Mouse (Mus musculus): ENCODE data around the gene Cideb. TPM values are rescaled to one million over a fixed set of nuclear protein-coding genes. Genes with fewer than 3 reads are reported as not detected.

The Cideb gene
- 0.13 and 0.18 TPM in 2 replicates for polyA plus RNA-seq (2015; fragmentation: Nextera tagmentation; extraction: Ambion mirVana)

GRCm38 (mm10) chr14:55758363-55758784 is at the start of gene Cideb:
Gene Cideb, minus strand, starts transcription at chr14:55758458.

DNA sequence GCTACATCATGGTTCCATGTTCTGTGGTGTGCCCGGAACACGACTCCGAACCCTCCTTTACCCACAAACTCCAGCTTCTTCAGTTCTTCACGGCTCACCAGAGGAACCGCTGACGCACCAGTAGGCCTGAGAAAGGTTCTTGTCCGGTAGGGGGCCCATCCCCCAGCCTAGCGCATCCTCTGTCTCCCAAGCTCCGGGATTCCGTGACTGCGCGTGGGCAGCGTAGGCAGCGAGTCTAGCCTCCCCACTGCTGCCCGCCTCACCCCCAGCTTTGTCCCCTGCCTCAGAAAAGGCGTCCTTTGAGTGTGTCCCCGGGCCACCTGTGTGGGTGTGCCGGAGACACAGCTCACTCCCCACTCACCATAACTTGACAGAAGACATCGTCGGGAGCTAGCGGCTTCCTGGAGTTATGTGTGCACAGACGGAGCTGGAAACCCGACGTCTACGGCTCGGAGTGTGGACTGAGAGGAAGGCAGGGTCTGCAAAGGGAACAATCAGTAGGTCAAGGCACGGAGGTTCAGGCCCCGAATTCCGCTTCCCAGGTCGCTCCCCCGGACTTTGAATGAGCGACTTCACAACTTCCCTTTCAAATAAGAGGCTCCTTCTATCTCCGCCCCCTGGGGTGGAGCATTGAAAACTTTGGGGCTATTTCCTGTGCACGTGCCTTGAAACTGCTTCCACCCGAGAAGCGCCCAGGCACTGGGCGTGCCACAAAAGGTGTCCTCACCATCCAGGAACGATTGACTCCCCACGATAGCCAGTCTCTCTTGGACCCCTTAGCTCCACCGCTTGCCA is 30.2 kb upstream of the Cideb start, which contains the start of gene Ripk3:
Gene Ripk3, minus strand, starts transcription at position 610 of the 795 bp plus-strand sequence.

GRCm38 (mm10) chr14:55783958-55784235 is 25.6 kb upstream of the Cideb start, which contains the start of gene Adcy4:
Gene Adcy4, minus strand, starts transcription at chr14:55784095.

GRCm38 (mm10) chr14:55765696-55766095 is 7.4 kb upstream of the Cideb start, which contains the start of gene Ltb4r1:
Gene Ltb4r1, plus strand, starts transcription at chr14:55765962.

DNA sequence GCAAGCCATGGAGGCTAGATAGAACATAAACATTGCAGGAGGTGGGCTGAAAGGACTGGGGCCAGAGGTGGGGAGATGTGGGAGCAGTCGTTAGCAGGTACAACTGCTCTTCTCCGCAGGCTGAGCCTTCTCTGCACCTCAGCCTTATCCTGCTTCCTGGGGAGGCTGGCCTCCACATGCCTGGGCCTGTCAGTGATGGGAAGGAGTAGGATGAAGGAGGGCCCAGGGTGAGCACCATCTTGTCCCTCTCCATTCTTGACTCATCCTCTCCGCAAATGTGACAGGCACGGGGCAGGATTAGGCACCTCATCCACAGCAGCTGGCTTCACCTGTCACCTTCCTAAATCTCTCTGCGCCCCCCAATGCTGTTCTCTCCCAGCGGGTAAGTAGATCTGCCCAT is 2.9 kb upstream of the Cideb start, which contains the start of gene Ltb4r2:
Gene Ltb4r2, plus strand, starts transcription at position 266 of the 400 bp plus-strand sequence.

GRCm38 (mm10) chr14:55745180-55745860 is 12.9 kb downstream of the Cideb start, which contains the start of the genes Dhrs1 and Nop9:
Gene Dhrs1, minus strand, starts transcription at chr14:55745690.
Gene Nop9, plus strand, starts transcription at chr14:55745693.

DNA sequence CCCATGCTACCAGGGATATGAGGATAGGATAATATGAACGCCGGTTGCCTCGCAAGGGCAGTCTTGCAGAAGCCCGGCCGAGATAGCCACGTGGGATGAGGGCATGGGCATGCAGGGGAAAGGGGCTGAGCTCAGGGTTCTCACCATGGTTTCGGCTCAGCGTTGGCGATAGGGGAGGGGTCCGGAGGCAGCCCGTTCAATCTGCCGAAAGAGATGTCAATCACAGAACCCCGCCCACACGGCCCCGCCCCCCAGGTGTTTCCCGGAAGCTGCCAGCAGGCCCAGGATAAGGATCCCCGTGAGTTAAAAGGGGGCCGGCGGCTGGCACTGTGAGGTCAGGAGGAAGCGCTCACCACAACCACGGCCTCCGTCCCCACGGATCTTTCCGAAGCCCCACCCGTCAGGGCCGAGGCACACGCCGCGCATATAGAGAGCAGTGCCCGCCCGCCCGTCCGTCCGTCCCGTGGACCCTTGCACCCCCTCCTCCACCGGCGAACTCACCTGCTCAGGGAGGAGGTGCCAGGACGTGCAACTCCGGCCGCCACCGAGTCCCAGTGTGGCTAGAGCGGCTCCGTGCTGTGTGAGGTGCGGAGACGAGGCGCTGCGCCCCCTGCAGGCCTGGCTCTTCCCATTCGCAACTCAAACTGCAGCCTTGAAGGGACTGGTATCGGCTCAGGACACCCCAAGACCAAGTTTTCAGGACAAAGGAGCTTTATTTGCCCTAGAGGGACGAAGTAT is 36.4 kb downstream of the Cideb start, which contains the start of gene Rabggta:
Gene Rabggta, minus strand, starts transcription at position 564 of the 738 bp plus-strand sequence.

DNA sequence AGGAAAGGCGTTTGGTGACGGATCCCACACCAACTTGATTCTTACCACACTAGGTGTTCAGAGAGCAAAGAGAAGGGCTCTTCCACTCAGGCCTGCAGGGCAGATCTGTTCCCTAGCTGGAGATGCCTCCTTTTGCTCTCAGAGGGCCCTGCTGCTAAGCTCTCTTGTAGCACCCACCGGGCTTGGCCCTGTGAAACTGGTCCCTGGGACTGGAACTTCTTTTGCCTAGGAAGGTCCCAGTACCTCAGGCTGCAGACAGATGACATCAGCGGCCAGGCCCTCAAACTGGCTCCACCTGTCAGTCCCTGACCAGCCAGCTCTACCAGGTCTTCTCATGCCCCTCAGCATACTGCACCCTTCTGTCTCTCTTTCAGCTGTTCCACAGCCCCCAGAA is 44.5 kb downstream of the Cideb start, which contains the start of gene Tgm1:
Gene Tgm1, minus strand, starts transcription at position 198 of the 394 bp plus-strand sequence.

Other genes starting within 250 kb of the Cideb start
- 1.8 and 1.9 TPM in 2 replicates for gene Cpne6, start 248.0 kb downstream of the Cideb start, polyA plus RNA-seq (2015; fragmentation: Nextera tagmentation; extraction: Ambion mirVana)
- not detected in 2 replicates for gene Nrl, start 233.5 kb downstream of the Cideb start, polyA plus RNA-seq (2015; fragmentation: Nextera tagmentation; extraction: Ambion mirVana)
- gene Pck2, start 218.2 kb downstream of the Cideb start, polyA plus RNA-seq (2015; fragmentation: Nextera tagmentation; extraction: Ambion mirVana): 41.2 and 47.1 TPM in 2 replicates
- gene Dcaf11, start 198.5 kb downstream of the Cideb start, polyA plus RNA-seq (2015; fragmentation: Nextera tagmentation; extraction: Ambion mirVana): 55.6 and 63.3 TPM in 2 replicates
- 0.51 and 1.1 TPM in 2 replicates for gene A730061H03Rik, start 198.1 kb downstream of the Cideb start, polyA plus RNA-seq (2015; fragmentation: Nextera tagmentation; extraction: Ambion mirVana)
- gene Fitm1, start 182.8 kb downstream of the Cideb start, polyA plus RNA-seq (2015; fragmentation: Nextera tagmentation; extraction: Ambion mirVana): 0.26 TPM in 1 of 2 replicates, not detected in the other
- gene Psme1, start 180.3 kb downstream of the Cideb start, polyA plus RNA-seq (2015; fragmentation: Nextera tagmentation; extraction: Ambion mirVana): 104 and 112 TPM in 2 replicates
- gene Emc9, start 173.2 kb downstream of the Cideb start, polyA plus RNA-seq (2015; fragmentation: Nextera tagmentation; extraction: Ambion mirVana): 6.7 and 6.8 TPM in 2 replicates
- 218 and 249 TPM in 2 replicates for gene Psme2, start 167.3 kb downstream of the Cideb start, polyA plus RNA-seq (2015; fragmentation: Nextera tagmentation; extraction: Ambion mirVana)
- 11.0 and 13.6 TPM in 2 replicates for gene Rnf31, start 166.8 kb downstream of the Cideb start, polyA plus RNA-seq (2015; fragmentation: Nextera tagmentation; extraction: Ambion mirVana)
- 17.2 and 21.2 TPM in 2 replicates for gene Irf9, start 154.9 kb downstream of the Cideb start, polyA plus RNA-seq (2015; fragmentation: Nextera tagmentation; extraction: Ambion mirVana)
- gene Rec8, start 140.4 kb downstream of the Cideb start, polyA plus RNA-seq (2015; fragmentation: Nextera tagmentation; extraction: Ambion mirVana): 1.3 and 1.9 TPM in 2 replicates
- gene Ipo4, start 122.5 kb downstream of the Cideb start, polyA plus RNA-seq (2015; fragmentation: Nextera tagmentation; extraction: Ambion mirVana): 60.2 and 63.0 TPM in 2 replicates
- gene Gm49378, start 120.6 kb downstream of the Cideb start, polyA plus RNA-seq (2015; fragmentation: Nextera tagmentation; extraction: Ambion mirVana): 0.56 and 1.4 TPM in 2 replicates
- gene Tm9sf1, start 114.7 kb downstream of the Cideb start, polyA plus RNA-seq (2015; fragmentation: Nextera tagmentation; extraction: Ambion mirVana): 68.6 and 69.9 TPM in 2 replicates
- gene Tssk4, start 108.3 kb downstream of the Cideb start, polyA plus RNA-seq (2015; fragmentation: Nextera tagmentation; extraction: Ambion mirVana): 0.26 and 0.35 TPM in 2 replicates
- 35.8 and 39.5 TPM in 2 replicates for gene Mdp1, start 98.0 kb downstream of the Cideb start, polyA plus RNA-seq (2015; fragmentation: Nextera tagmentation; extraction: Ambion mirVana)
- gene Gmpr2, start 86.5 kb downstream of the Cideb start, polyA plus RNA-seq (2015; fragmentation: Nextera tagmentation; extraction: Ambion mirVana): 32.0 and 33.0 TPM in 2 replicates
- 388 and 415 TPM in 2 replicates for gene Nedd8, start 86.3 kb downstream of the Cideb start, polyA plus RNA-seq (2015; fragmentation: Nextera tagmentation; extraction: Ambion mirVana)
- 13.9 and 15.5 TPM in 2 replicates for gene Tinf2, start 76.6 kb downstream of the Cideb start, polyA plus RNA-seq (2015; fragmentation: Nextera tagmentation; extraction: Ambion mirVana)
- 7.4 and 9.2 TPM in 2 replicates for gene Tgm1, start 44.5 kb downstream of the Cideb start, polyA plus RNA-seq (2015; fragmentation: Nextera tagmentation; extraction: Ambion mirVana)
- gene Rabggta, start 36.2 kb downstream of the Cideb start, polyA plus RNA-seq (2015; fragmentation: Nextera tagmentation; extraction: Ambion mirVana): 17.3 and 20.5 TPM in 2 replicates
- 60.6 and 62.9 TPM in 2 replicates for gene Dhrs1, start 12.8 kb downstream of the Cideb start, polyA plus RNA-seq (2015; fragmentation: Nextera tagmentation; extraction: Ambion mirVana)
- 18.6 TPM in 2 replicates for gene Nop9, start 12.8 kb downstream of the Cideb start, polyA plus RNA-seq (2015; fragmentation: Nextera tagmentation; extraction: Ambion mirVana)
- 0.29 and 0.39 TPM in 2 replicates for gene Ltb4r2, start 3.0 kb upstream of the Cideb start, polyA plus RNA-seq (2015; fragmentation: Nextera tagmentation; extraction: Ambion mirVana)
- gene Ltb4r1, start 7.5 kb upstream of the Cideb start, polyA plus RNA-seq (2015; fragmentation: Nextera tagmentation; extraction: Ambion mirVana): 0.76 and 6.9 TPM in 2 replicates
- gene Adcy4, start 25.6 kb upstream of the Cideb start, polyA plus RNA-seq (2015; fragmentation: Nextera tagmentation; extraction: Ambion mirVana): 2.3 and 2.7 TPM in 2 replicates
- gene Ripk3, start 30.4 kb upstream of the Cideb start, polyA plus RNA-seq (2015; fragmentation: Nextera tagmentation; extraction: Ambion mirVana): 19.1 and 19.2 TPM in 2 replicates
- 22.3 and 22.5 TPM in 2 replicates for gene Nfatc4, start 64.7 kb upstream of the Cideb start, polyA plus RNA-seq (2015; fragmentation: Nextera tagmentation; extraction: Ambion mirVana)
- gene Nynrin, start 95.6 kb upstream of the Cideb start, polyA plus RNA-seq (2015; fragmentation: Nextera tagmentation; extraction: Ambion mirVana): 6.4 and 7.6 TPM in 2 replicates
- gene Cbln3, start 125.9 kb upstream of the Cideb start, polyA plus RNA-seq (2015; fragmentation: Nextera tagmentation; extraction: Ambion mirVana): 0.18 and 0.21 TPM in 2 replicates
- 8.4 and 9.2 TPM in 2 replicates for gene Khnyn, start 126.5 kb upstream of the Cideb start, polyA plus RNA-seq (2015; fragmentation: Nextera tagmentation; extraction: Ambion mirVana)
- 43.8 and 50.4 TPM in 2 replicates for gene Sdr39u1, start 141.8 kb upstream of the Cideb start, polyA plus RNA-seq (2015; fragmentation: Nextera tagmentation; extraction: Ambion mirVana)
- gene Cma1, start 186.2 kb upstream of the Cideb start, polyA plus RNA-seq (2015; fragmentation: Nextera tagmentation; extraction: Ambion mirVana): 35.6 and 71.0 TPM in 2 replicates
- gene Cma2, start 192.5 kb upstream of the Cideb start, polyA plus RNA-seq (2015; fragmentation: Nextera tagmentation; extraction: Ambion mirVana): 0.19 and 0.20 TPM in 2 replicates